Mouse (Mus musculus): Measurements from ENCODE around the gene Sema3g. TPM values are rescaled to one million over a fixed set of nuclear protein-coding genes. Genes with fewer than 3 reads are reported as not detected.

The Sema3g gene
- total RNA-seq (2015) = 0.02 TPM in 1 of 2 replicates, not detected in the other
- 0.04 TPM in 1 of 2 replicates, not detected in the other for total RNA-seq (2017)

DNA sequence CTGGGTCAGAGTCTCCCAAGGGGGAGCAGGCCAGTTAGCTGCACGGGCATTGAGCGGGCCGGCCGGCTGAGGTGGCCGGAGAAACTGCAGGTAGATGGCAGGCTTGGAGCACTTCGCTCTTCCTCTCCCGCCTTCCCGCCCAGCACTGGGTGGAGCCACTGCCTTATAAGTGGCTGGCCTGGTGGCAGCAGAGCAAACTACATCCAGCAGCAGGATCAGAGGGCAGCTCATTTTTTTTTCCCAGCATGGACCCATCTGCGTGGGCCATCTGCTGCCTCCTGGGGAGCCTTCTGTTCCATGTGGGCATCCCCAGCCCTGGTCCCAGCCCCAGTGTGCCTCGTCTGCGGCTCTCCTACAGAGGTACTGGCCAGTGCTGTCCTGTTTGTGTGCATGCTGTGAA, at the start of gene Sema3g:
Gene Sema3g (plus strand): TSS at position 195 of the 400 bp plus-strand sequence.
- peak; percentile 88 for ATAC-seq (replicated peaks; ENCODE audit: poor library complexity)

GRCm38 (mm10) chr14:31168425-31168824, 49.2 kb upstream of the Sema3g start, which contains the start of gene Stab1:
Gene Stab1, minus strand, starts transcription at chr14:31168641.
- no peak for ATAC-seq (replicated peaks; ENCODE audit: poor library complexity)

- no peak for ATAC-seq (replicated peaks; ENCODE audit: poor library complexity)
These were observed 48.2 kb upstream of the Sema3g start for GRCm38 (mm10) chr14:31169508-31169907.

DNA sequence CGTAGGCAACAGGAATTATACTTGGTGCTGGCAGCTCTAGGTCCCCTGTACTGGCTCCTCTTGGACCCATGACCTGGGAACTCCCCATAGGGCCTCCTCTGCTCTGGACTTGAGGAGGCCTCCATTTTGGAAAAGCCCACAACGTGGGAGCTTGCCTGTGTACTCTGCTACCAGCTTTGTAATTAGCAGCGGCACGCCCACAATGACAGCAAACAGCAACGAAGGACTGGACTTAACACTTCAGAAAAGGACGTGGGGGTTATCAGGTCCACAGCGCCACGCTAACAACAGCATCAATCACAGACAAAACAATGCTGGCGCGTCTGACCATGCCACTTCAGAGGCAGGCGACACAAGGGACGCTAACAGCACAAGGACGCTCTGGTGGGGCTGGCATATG, 46.7 kb upstream of the Sema3g start:
- ATAC-seq (replicated peaks; ENCODE audit: poor library complexity) = no peak

DNA sequence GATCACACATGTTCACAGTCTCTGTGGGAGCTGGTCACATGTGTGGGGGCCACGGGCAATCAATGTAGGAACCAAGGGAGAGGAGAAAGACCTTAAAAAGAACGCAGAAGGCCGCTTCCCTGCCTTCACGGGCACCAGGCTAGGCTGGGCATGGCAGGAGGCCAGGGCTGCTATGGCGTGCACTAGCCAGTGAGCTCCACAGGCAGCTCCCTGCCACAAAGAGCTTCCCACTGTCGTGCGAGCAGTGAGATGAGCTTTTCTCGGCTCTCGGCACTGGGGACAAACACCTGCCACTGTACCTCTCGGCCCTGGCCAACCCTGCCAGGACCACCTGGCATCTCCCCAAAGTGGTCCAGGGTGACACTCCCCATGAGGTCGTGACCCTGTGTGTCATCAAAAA, 46.3 kb upstream of the Sema3g start:
- ATAC-seq (replicated peaks; ENCODE audit: poor library complexity) = no peak

DNA sequence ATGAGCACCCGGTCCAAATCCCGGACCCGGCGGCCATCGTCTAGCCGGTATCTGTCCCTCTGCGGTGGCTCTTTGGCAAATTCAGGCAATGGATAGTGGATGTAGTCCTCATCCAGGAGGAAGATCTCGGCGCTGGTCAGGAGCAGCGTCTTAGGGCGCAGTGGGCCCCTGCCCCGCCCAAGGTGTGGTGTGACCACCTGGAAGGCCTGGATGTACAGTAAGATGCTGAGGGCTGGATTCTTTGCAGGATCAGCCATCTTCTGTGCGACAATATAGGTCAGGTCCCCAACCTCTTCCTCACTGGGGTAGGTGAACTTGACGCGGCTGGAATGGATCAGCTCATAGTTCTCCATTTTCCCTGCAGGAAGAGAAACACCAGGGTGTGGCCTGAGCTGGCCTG, 45.8 kb upstream of the Sema3g start:
- ATAC-seq (replicated peaks; ENCODE audit: poor library complexity) = no peak

- no peak for ATAC-seq (replicated peaks; ENCODE audit: poor library complexity)
These were observed 44.7 kb upstream of the Sema3g start for GRCm38 (mm10) chr14:31172781-31173455.

DNA sequence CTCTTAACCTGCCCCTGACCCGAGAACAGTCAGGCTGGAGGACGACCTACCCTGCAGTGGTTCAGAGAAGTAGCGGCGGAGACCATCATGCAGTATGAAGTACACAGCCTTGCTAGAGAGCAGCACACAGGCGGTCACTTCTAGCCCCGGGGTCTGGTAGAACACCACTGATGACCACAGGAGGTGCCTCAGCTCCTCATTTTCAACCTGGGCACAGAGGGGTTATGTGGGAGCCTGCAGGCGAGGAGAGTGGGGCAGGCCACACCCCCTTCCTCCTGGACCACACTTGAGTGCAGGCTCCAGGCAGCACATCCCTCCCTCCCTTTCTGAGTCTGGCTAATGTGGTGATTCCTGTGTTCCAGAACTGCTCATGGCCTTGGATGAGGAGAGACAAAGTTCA, 44.1 kb upstream of the Sema3g start:
- ATAC-seq (replicated peaks; ENCODE audit: poor library complexity) = no peak

GRCm38 (mm10) chr14:31177287-31177686, 40.4 kb upstream of the Sema3g start:
- ATAC-seq (replicated peaks; ENCODE audit: poor library complexity) = no peak

DNA sequence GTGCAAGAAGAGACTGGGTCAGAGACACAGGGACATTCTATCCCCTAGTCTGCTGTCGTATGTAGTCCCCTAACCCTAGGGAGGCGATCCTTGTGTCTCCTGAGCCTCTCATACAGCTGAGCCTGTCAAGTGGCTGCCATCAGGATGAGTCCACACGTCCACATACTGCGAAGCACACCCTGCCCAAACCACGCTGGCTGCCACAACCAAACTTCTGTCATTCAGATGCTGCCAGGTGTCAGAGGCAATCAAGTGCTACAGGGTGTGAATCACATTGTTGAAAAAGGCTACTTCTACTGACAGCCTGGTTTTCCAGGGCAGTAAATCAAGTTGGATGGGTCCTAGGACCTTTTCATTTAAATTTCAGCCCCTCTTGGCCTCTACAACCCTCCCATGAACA, 39.9 kb upstream of the Sema3g start:
- ATAC-seq (replicated peaks; ENCODE audit: poor library complexity) = no peak

DNA sequence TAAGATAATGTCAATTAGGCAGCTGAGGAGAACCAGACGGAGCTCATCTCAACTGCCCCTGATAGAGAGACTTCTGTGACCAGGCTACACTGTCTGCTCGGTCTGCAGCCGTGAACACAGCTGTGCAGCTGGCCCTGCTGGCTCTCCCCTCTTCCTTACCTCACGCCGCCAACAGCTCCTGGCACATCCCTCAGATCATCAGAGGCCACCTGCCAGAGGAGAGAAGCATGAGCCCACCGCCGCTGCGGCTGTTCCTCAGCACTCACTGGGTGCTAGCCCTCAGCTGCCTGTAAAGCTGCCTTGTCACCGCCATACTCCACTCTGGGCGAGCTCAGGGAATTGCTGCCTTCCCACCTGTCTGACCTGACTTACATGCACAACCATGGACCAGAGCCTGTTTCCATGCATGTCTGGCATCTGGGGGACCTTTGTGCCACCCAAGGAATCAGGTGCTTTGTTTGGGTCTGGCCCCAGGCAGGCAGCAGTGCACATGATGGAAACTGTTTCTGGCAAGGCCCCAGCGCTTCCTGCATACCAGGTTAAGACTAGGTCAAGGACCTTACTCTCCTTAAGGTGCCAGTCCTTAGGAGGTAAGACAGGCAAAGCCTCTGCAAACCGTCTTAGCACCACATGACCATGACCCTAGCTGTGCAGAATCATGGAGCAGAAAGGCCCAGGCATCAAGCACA, 37.8 kb upstream of the Sema3g start:
- ATAC-seq (replicated peaks; ENCODE audit: poor library complexity) = no peak

- no peak for ATAC-seq (replicated peaks; ENCODE audit: poor library complexity)
These were observed 36.1 kb upstream of the Sema3g start for GRCm38 (mm10) chr14:31181512-31181911.

- no peak for ATAC-seq (replicated peaks; ENCODE audit: poor library complexity)
These were observed 34.8 kb upstream of the Sema3g start for GRCm38 (mm10) chr14:31182786-31183290.

DNA sequence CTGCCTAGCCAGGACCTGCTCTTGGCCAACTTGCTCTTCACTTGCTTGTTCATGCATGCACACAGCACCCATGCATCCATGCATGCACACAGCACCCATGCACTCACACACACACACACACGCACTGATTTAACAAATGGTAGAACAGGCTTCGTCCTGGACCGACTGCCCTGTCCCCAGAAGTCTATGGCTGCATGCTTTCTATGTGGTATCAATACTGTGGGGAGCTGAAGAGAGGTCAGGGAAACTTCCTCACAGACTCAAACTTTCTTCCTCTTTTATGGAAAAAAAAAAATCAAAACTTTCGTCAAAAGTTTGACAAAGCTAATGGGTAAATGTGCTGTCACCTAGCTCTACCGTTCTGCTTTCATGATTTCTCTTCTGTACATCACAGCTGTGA, 34.1 kb upstream of the Sema3g start:
- ATAC-seq (replicated peaks; ENCODE audit: poor library complexity) = 0 out of 2 replicates have a peak, but pooled peaks have one; percentile 11

DNA sequence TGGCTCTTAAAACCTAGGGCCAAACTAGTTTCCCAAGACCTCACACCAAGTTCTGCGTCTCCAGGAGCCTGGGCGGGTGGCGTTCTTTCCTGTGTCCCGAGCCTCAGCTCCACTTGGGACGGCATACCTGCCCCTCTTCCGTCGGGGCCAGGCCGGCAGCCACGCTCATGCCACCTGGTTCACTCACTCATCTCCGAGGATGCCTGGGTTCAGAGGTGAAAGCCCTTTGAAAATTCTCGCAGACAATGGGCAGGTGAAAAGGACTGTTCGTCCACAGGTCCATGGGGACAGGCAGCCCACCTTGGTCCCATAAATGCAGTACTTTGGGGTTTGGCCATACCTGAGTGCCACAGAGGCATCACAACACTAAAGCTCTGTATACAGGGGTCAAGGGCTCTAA, 33.5 kb upstream of the Sema3g start:
- no peak for ATAC-seq (replicated peaks; ENCODE audit: poor library complexity)

DNA sequence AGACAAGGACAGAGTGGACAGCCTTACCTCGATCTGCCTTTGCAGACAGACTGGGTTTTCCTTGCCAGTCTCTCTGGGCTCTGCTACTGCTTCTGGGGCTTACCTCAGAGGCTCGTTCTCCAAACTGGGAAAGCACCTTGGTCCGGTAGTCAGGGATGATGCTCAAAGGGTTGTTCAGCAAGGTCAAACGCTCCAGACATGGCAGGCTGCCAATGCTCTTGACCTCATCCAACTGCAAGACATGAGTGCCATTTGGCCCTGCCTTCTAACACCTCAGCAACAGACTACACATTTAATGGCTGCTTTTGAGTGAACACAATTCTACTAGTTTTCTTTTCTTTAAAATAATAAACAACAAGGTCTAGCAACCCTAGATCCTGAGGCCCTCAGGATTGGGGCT, 31.0 kb upstream of the Sema3g start:
- ATAC-seq (replicated peaks; ENCODE audit: poor library complexity) = no peak

DNA sequence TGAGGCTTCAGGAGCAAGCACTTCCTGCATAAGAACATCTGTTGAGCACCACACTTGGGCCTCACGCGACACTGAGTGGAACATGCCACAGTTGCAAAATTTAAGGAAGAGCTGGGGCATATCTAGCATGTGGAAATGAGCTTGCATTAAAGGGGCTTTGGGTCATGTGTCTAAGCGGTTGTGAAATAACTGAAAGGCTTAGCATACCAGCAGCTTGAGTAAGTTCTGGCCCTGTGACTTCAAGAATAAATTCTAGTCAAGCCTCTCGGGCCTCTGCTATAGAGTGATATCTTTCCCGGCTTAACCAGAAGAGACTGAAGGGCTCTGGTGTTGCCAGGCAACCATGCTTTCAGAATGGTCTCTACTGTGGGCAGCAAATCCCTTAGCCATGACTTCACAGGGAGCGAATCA, 28.9 kb upstream of the Sema3g start:
- ATAC-seq (replicated peaks; ENCODE audit: poor library complexity) = peak; percentile 95

DNA sequence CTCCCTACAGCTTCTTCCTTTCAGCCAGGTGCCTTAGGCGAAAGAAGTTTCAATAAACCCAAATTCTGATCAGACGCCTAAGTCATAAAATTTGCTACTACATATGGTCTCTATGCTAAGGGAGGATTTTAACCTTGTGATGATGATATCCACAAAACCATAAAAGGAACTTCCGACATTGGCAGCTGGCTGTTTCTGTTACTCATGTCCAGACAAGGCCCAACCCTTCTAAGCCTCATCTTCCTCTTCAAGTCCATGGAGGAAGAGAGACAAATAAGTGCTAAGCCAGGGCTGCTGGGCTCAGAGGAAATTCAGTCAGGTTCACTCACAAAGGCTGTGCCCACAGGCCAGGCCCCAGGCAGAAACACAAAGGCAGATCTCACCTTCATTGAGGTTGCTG, 28.3 kb upstream of the Sema3g start:
- ATAC-seq (replicated peaks; ENCODE audit: poor library complexity) = peak; percentile 30; the same call in 1 of the 2 replicates

- ATAC-seq (replicated peaks; ENCODE audit: poor library complexity) = no peak
These were observed 25.7 kb upstream of the Sema3g start for GRCm38 (mm10) chr14:31191936-31192335.

GRCm38 (mm10) chr14:31193791-31194190, 23.9 kb upstream of the Sema3g start:
- no peak for ATAC-seq (replicated peaks; ENCODE audit: poor library complexity)

DNA sequence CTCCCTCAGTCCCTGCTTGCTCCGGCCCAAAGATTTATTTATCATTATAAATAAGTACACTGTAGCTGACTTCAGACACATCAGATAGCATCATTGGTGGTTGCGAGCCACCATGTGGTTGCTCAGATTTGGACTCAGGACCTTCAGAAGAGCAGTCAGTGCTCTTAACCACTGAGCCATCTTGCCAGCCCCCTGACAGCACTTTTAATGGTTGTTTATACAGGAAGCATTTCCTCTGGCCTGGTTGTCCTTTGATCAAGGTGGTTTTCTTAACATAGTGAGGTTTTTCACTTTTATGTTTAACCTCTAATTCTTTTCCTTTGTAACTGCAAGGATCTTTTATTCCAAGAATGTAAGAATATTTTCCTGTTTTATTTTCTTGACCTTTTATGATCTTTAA, 23.2 kb upstream of the Sema3g start:
- no peak for ATAC-seq (replicated peaks; ENCODE audit: poor library complexity)

DNA sequence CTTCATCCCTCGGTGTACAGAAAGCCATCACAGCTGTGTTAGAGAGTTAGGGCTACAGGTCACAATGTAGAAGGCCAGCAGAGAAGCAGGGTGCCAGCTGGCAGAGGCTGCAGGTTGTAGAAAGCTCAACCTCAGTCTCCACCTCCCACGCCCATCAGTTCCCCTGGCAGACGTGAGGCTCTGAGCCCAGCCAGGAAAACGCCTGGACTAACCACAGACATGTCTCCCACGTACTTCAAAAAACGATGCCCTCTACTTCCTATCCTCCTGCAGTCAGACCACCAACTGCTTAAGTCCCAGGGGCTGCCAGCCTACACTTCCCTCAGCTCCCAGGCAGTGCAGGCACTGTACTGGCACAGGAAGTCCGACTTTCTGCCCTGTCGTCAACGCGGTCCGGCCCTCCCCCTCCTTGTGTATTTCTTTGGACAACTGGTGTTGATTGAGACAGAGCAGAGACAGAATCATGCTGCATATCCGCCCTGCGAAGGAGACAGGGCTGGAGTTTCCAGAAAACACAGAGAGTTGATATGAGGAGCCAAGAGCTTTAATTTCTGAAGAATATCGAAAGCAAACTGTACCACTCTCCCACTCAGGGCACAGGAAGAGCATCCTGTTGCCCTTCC, 22.7 kb upstream of the Sema3g start:
- peak; percentile 75 for ATAC-seq (replicated peaks; ENCODE audit: poor library complexity)

Measured in megakaryocyte progenitor cell, adult 5-6 weeks (primary cell).